Mouse (Mus musculus): ENCODE measurements around the gene Cryzl1.

- no peak for TF ChIP-seq CTCF (IDR thresholded peaks at IDR 0.05; ENCODE audit: low read depth)
- no peak for TF ChIP-seq EP300 (IDR thresholded peaks at IDR 0.05; ENCODE audit: low read depth)
Measured at GRCm38 (mm10) chr16:91747567-91747966, 18.8 kb upstream of the Cryzl1 start.

All from heart, postnatal 0 days (tissue).